In the genomic region with DNA sequence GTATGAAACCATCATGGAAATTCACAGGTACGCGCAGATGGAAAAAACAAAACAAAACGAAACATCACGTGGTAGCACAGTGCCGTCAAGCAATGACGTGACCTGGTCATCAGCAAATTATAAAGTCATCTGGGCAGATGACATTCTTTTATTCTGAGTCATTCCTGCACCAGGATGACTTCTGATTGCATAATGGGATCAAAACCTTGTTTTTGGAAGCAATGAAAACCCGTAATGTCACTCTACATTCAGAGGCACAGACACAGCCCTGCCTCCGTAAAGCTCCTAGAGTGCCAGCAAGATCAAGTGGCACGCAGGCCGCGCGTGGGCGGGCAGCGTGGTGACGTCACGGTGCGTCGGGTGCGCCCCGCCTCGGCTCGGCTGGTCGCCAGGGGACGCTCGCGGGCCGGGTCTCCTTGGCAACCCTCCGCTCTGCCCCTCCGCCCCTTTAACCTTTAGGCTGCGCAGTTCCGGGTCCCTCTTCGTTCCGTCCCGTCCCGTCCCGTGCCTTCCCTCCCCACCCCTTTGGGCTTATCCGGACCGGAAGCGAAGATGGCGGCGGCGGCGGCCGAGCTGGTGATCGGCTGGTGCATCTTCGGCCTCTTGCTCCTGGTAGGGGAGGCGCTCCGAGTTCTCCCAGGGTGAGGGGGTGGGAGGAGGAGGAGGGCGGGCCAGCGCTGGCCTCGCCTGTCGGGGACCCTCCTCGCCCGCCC, we compare ENCODE assay signal across 8 mouse cellular contexts. TPM values are rescaled to one million over a fixed set of nuclear protein-coding genes. Genes with fewer than 3 reads are reported as not detected.
DNase-seq lines count a peak whose midpoint lies in the region; ATAC-seq and TF ChIP-seq lines count a peak whose summit lies in the region.

A gene (plus strand): TSS at position 426 of the 713 bp plus-strand sequence.

- H3K4me3 ChIP-seq in hindbrain, embryonic 10.5 days, result peak within 1 kb of the TSS; percentile 79
- peak within 1 kb of the TSS; percentile 82 for H3K4me3 ChIP-seq in lung, postnatal 0 days (ENCODE audit: low read depth, low read length)

- H3K4me1 ChIP-seq in hindbrain, embryonic 10.5 days (replicated peaks), result peaks cover 10% of the 10 kb centered on the region; the same call in 1 of the 2 replicates
- peaks cover 5% of the 10 kb centered on the region; the same call in 1 of the 2 replicates for H3K4me1 ChIP-seq in lung, postnatal 0 days (ENCODE audit: insufficient read depth, low read depth, low read length)

- peak; percentile 50; the same call in 1 of the 2 replicates for TF ChIP-seq EP300 in lung, postnatal 0 days (IDR thresholded peaks at IDR 0.05)

- DNase-seq in MN1 (ENCODE audit: low spot score), result peak; percentile 96
- peak; percentile 95 for DNase-seq in cerebellum, adult 9-10 months
- peak; percentile 95 for DNase-seq in hindbrain, embryonic 10.5 days (ENCODE audit: low spot score)
- DNase-seq in layer of hippocampus, adult 9-11 months, result peak; percentile 95
- DNase-seq in lung, postnatal 0 days (ENCODE audit: low spot score), result peak; percentile 96
- peak; percentile 94 for DNase-seq in ovary, postnatal 14 days (ENCODE audit: low spot score)
- peak; percentile 97 for DNase-seq in thymus, postnatal 14 days

- H3K9me3 ChIP-seq in hindbrain, embryonic 10.5 days, result no peaks in the 10 kb centered on the region
- H3K9me3 ChIP-seq in lung, postnatal 0 days (ENCODE audit: low read length), result no peaks in the 10 kb centered on the region

- H3K27me3 ChIP-seq in hindbrain, embryonic 10.5 days (ENCODE audit: insufficient read depth, poor library complexity, severe bottlenecking), result no peaks in the 10 kb centered on the region
- no peaks in the 10 kb centered on the region for H3K27me3 ChIP-seq in lung, postnatal 0 days (replicated peaks; ENCODE audit: insufficient read depth, low read length)

- 2% methylated on average over 54 of the region's 54 CpGs for WGBS in hindbrain, embryonic 10.5 days
- WGBS in lung, postnatal 0 days, result under 1% methylated on average over 52 of the region's 54 CpGs

- peak; percentile 77 for ATAC-seq in frontal cortex, adult (ENCODE audit: low TSS enrichment)
- peak; percentile 95 for ATAC-seq in lung, postnatal 0 days

- peak within 1 kb of the TSS; percentile 83 for H3K9ac ChIP-seq in lung, postnatal 0 days (replicated peaks; ENCODE audit: low read depth)

- peak; percentile 83 for TF ChIP-seq CTCF in lung, postnatal 0 days (IDR thresholded peaks at IDR 0.05)

- H3K36me3 ChIP-seq in hindbrain, embryonic 10.5 days, result no peaks in the 10 kb centered on the region
- no peaks in the 10 kb centered on the region for H3K36me3 ChIP-seq in lung, postnatal 0 days (ENCODE audit: insufficient read depth, low read length)

- H3K27ac ChIP-seq in hindbrain, embryonic 10.5 days, result peak within 1 kb of the TSS; percentile 95
- peak within 1 kb of the TSS; percentile 94 for H3K27ac ChIP-seq in lung, postnatal 0 days (ENCODE audit: low read length)

- peak within 1 kb of the TSS; percentile 60 for H3K4me2 ChIP-seq in lung, postnatal 0 days (replicated peaks; ENCODE audit: low read depth, low read length)

RNA-seq across cellular contexts. Expression of the gene that starts here (rescaled TPM):
- 24.0 and 26.9 TPM in 2 replicates for polyA plus RNA-seq in hindbrain, embryonic 10.5 days (2016; fragmentation: Nextera tagmentation; extraction: Ambion mirVana)
- polyA plus RNA-seq in lung, postnatal 0 days (2015; fragmentation: Nextera tagmentation; extraction: Ambion mirVana), result 45.0 and 51.6 TPM in 2 replicates

Comparison
In these comparisons a context has a peak if more than half of its experiments do, and no peak if none do; other contexts are left out.
1. Peak in every context shown above with its lines: DNase-seq, ATAC-seq, H3K4me3 ChIP-seq and H3K27ac ChIP-seq.